Mouse (Mus musculus) heart, embryonic 16.5 days (tissue): Measurements from ENCODE around the gene Olfr15. TPM values are rescaled to one million over a fixed set of nuclear protein-coding genes. Genes with fewer than 3 reads are reported as not detected.
"Not testable (repeated sequence)": the region's sequence is repeated elsewhere in the genome, so short reads cannot be mapped to it uniquely, and the experiment has no call there.

Source experiments
- ATAC-seq: fragments of 200-750 bp; cut with Nextera tagmentation; replicated peaks from 2 replicates; pipeline ENCODE4 v1.8.0; 2017; ENCODE audit warnings: moderate number of reproducible peaks; ENCODE audit not compliant: insufficient read depth, low FRiP score; ENCODE audit errors: extremely low read depth
- H3K27ac ChIP-seq: fragments of 300-500 bp; sonication (generic); 2 replicates; pipeline ENCODE4 v1.5.1; 2014; ENCODE audit warnings: mild to moderate bottlenecking, low read length, control low read depth, moderate library complexity
- H3K27me3 ChIP-seq: fragments of 300-500 bp; sonication (generic); 2 replicates; pipeline ENCODE4 v1.6.1; 2014; ENCODE audit warnings: low read length, mixed read lengths; ENCODE audit not compliant: control insufficient read depth, insufficient read depth
- H3K36me3 ChIP-seq: fragments of 300-500 bp; sonication (generic); 2 replicates; pipeline ENCODE4 v1.6.1; 2014; ENCODE audit not compliant: control insufficient read depth, insufficient read depth
- H3K4me1 ChIP-seq: fragments of 300-500 bp; sonication (generic); 2 replicates; pipeline ENCODE4 v1.6.1; 2014; ENCODE audit warnings: low read length, mixed read lengths; ENCODE audit not compliant: control insufficient read depth, insufficient read depth
- H3K4me2 ChIP-seq: fragments of 300-500 bp; sonication (generic); 2 replicates; pipeline ENCODE4 v1.6.1; 2014; ENCODE audit warnings: low read depth, mild to moderate bottlenecking, control low read depth, low read length
- H3K4me3 ChIP-seq: fragments of 300-500 bp; sonication (generic); 2 replicates; pipeline ENCODE4 v1.5.1; 2014; ENCODE audit warnings: mild to moderate bottlenecking, control low read depth, low read length
- H3K9ac ChIP-seq: fragments of 300-500 bp; sonication (generic); 2 replicates; pipeline ENCODE4 v1.6.1; 2014; ENCODE audit warnings: low read length, control low read depth
- H3K9me3 ChIP-seq: fragments of 300-500 bp; sonication (generic); replicated peaks from 2 replicates; pipeline ENCODE4 v1.6.1; 2016; ENCODE audit warnings: low read length; ENCODE audit not compliant: control insufficient read depth
- WGBS: fragments of 180-500 bp; shearing (Covaris S2); extraction: QIAGEN DNeasy Blood & Tissue Kit; methylation state at CpG from one replicate; pipeline ENCODE4 v1.1.7; 2014; 5-methylcytosine and 5-hydroxymethylcytosine counted together
- polyA plus RNA-seq: library from polyadenylated mRNA; unstranded; fragments of >200 nt; fragmentation: Nextera tagmentation; extraction: Ambion mirVana; gene quantifications from 2 replicates; pipeline ENCODE4 v1.2.1, GENCODE M21; 2015

The Olfr15 gene
- polyA plus RNA-seq, 1 experiment from 2014 or later: not detected

- WGBS: 44% methylated on average over 17 of the region's 17 CpGs
- no peak; the same call in 1 of the 2 replicates for ATAC-seq
- H3K4me3 ChIP-seq: no peak overlapping the region
Measured at GRCm38 (mm10) chr16:3839157-3839885, 8.6 kb downstream of the Olfr15 start.

DNA sequence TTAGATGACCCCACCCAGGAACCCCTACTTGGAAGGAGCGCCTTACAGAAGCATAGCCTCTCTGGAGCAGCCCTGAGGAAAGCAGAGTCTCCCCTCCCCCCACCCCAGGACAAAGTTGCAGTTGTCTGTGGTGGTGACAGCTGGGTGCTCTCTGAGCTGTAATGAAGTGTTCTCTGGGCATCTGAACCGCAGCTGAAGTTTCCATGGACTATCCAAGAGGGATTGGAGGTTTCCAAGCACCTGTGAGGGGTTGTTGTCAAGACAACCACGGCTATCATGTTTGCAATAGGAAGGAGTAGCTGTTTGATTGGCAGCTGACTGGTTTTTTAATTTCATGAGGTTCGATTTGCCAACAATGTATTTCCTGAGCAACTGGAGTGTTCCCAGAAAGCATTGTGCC lies 12.3 kb downstream of the Olfr15 start:
- Histone ChIP-seq H3K27ac (no peak overlapping the region), H3K27me3 (no peaks in the 10 kb centered on the region), H3K9me3 (no peaks in the 10 kb centered on the region), H3K9ac (no peak overlapping the region), H3K36me3 (no peaks in the 10 kb centered on the region), H3K4me2 (no peak overlapping the region), H3K4me3 (no peak overlapping the region), H3K4me1 (peaks cover 6% of the 10 kb centered on the region)
- WGBS: 34% methylated on average over 4 of the region's 4 CpGs
- ATAC-seq: no peak

More at GRCm38 (mm10) chr16:3839157-3839885, 8.6 kb downstream of the Olfr15 start:
- Histone ChIP-seq H3K27me3 (no peaks in the 10 kb centered on the region), H3K4me2 (no peak overlapping the region), H3K9me3 (no peaks in the 10 kb centered on the region), H3K4me1 (no peaks in the 10 kb centered on the region), H3K27ac (no peak overlapping the region), H3K36me3 (no peaks in the 10 kb centered on the region), H3K9ac (no peak overlapping the region)

- no peaks in the 10 kb centered on the region for H3K27me3 ChIP-seq
- no peak overlapping the region for H3K4me3 ChIP-seq
- H3K4me2 ChIP-seq: no peak overlapping the region
- no peak overlapping the region for H3K9ac ChIP-seq
- WGBS: 64% methylated on average over 1 of the region's 1 CpGs
- H3K27ac ChIP-seq: no peak overlapping the region
- peaks cover 6% of the 10 kb centered on the region for H3K4me1 ChIP-seq
- no peaks in the 10 kb centered on the region for H3K36me3 ChIP-seq
- H3K9me3 ChIP-seq: no peaks in the 10 kb centered on the region
- ATAC-seq: no peak
Measured at GRCm38 (mm10) chr16:3843796-3844195, 13.1 kb downstream of the Olfr15 start.

GRCm38 (mm10) chr16:3846711-3847518 lies 16.2 kb downstream of the Olfr15 start, which contains the start of gene Zfp174:
TSS of gene Zfp174 (plus strand) at chr16:3847268.
- peak within 1 kb of the TSS; percentile 72 for H3K4me2 ChIP-seq
- H3K36me3 ChIP-seq: no peaks in the 10 kb centered on the region
- no peak within 1 kb of the TSS for H3K27ac ChIP-seq
- peak; percentile 100 for ATAC-seq
- peaks cover 6% of the 10 kb centered on the region for H3K4me1 ChIP-seq
- 2% methylated on average over 38 of the region's 38 CpGs for WGBS
- H3K27me3 ChIP-seq: no peaks in the 10 kb centered on the region
- H3K9ac ChIP-seq: peak within 1 kb of the TSS; percentile 85
- H3K4me3 ChIP-seq: peak within 1 kb of the TSS; percentile 82
- H3K9me3 ChIP-seq: no peaks in the 10 kb centered on the region

- Histone ChIP-seq H3K27ac (no peak overlapping the region), H3K4me1 (peaks cover 6% of the 10 kb centered on the region), H3K9ac (peak overlapping the region; percentile 85; the same call in 1 of the 2 replicates), H3K4me3 (peak overlapping the region; percentile 82), H3K9me3 (no peaks in the 10 kb centered on the region), H3K36me3 (no peaks in the 10 kb centered on the region), H3K27me3 (no peaks in the 10 kb centered on the region), H3K4me2 (peak overlapping the region; percentile 72)
- 61% methylated on average over 4 of the region's 4 CpGs for WGBS
- no peak for ATAC-seq
Measured at GRCm38 (mm10) chr16:3847871-3848270, 17.2 kb downstream of the Olfr15 start.

DNA sequence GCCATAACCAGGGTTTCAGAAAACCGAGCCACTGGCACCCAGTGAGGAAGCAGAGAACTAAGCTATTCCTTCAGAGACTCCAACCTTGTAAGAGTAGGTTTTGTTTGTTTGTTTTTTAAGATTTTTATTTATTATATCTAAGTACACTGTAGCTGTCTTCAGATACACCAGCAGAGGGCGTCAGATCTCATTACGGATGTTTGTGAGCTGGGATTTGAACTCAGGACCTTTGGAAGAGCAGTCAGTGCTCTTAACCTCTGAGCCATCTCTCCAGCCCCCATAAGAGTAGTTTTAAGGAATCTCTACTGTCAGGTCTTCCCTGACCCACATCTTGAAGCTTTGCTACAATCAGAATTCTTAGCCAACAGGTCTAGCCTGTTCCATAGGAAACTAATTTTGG lies 17.7 kb downstream of the Olfr15 start:
- H3K4me3 ChIP-seq: no peak overlapping the region
- no peaks in the 10 kb centered on the region for H3K36me3 ChIP-seq
- ATAC-seq: no peak

DNA sequence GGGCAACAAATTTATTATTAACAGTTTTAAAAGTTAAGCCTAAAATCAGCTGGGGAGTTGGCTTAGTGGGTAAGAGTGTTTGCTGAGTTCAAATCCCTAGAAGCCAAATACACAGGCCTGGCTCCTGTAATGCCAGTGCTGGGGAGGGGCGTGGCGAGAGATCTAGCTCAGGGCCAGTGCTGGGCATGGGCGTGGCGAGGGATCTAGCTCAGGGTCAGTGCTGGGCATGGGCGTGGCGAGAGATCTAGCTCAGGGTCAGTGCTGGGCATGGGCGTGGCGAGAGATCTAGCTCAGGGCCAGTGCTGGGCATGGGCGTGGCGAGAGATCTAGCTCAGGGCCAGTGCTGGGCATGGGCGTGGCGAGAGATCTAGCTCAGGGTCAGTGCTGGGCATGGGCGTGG lies 20.6 kb downstream of the Olfr15 start:
- not testable (repeated sequence) for H3K4me1 ChIP-seq, ATAC-seq, H3K27ac ChIP-seq, H3K4me2 ChIP-seq, H3K9me3 ChIP-seq, H3K4me3 ChIP-seq, H3K27me3 ChIP-seq, H3K36me3 ChIP-seq, H3K9ac ChIP-seq
- 87% methylated on average over 10 of the region's 13 CpGs for WGBS

More for the DNA sequence above, 17.7 kb downstream of the Olfr15 start:
- H3K4me2 ChIP-seq: no peak overlapping the region
- WGBS: 74% methylated on average over 3 of the region's 3 CpGs
- no peaks in the 10 kb centered on the region for H3K9me3 ChIP-seq
- H3K27me3 ChIP-seq: no peaks in the 10 kb centered on the region
- peaks cover 6% of the 10 kb centered on the region for H3K4me1 ChIP-seq
- no peak overlapping the region for H3K9ac ChIP-seq
- no peak overlapping the region for H3K27ac ChIP-seq

DNA sequence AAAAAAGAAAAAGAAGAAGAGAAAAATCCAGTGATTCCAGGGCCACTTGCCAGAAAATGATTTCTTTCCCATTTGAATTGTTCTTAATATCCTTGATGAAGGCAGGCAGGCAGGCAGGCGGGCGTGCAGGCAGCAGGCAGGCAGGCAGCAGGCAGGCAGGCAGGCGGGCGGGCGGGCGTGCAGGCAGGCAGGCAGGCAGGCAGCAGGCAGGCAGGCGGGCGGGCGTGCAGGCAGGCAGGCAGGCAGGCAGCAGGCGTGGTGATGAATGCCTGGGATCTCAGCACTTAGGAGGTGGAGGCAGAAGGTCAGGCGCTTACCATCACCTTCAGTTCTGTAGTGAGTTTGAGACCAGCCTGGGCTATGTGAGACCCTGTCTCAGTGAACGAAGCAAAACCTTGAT lies 21.9 kb downstream of the Olfr15 start:
- no peaks in the 10 kb centered on the region for H3K36me3 ChIP-seq
- 37% methylated on average over 12 of the region's 12 CpGs for WGBS
- no peaks in the 10 kb centered on the region for H3K9me3 ChIP-seq
- H3K4me1 ChIP-seq: peaks cover 4% of the 10 kb centered on the region
- no peak overlapping the region for H3K27ac ChIP-seq
- H3K4me2 ChIP-seq: no peak overlapping the region
- ATAC-seq: no peak
- H3K4me3 ChIP-seq: no peak overlapping the region
- no peaks in the 10 kb centered on the region for H3K27me3 ChIP-seq
- no peak overlapping the region for H3K9ac ChIP-seq
